Mouse (Mus musculus): ENCODE measurements around the gene Tmem115. TPM values are rescaled to one million over a fixed set of nuclear protein-coding genes. Genes with fewer than 3 reads are reported as not detected.

The Tmem115 gene
- total RNA-seq, 2 experiments from 2014 or later = 16.3 to 17.1 TPM

Other genes starting within 250 kb of the Tmem115 start
- gene Mapkapk3, start 244.1 kb upstream of the Tmem115 start, total RNA-seq (2021) = 10 to 100 TPM; 33.6 to 34.8 TPM
- gene Cish, start 237.9 kb upstream of the Tmem115 start, total RNA-seq (2021) = 1 to 10 TPM; 6.0 to 6.6 TPM
- 10 to 100 TPM; 11.8 to 13.3 TPM for gene Hemk1, start 195.6 kb upstream of the Tmem115 start, total RNA-seq (2021)
- 10 to 100 TPM; 31.8 to 32.2 TPM for gene 6430571L13Rik, start 193.3 kb upstream of the Tmem115 start, total RNA-seq (2021)
- under 1 TPM; 0.52 to 0.94 TPM for gene Cacna2d2, start 134.3 kb upstream of the Tmem115 start, total RNA-seq (2021)
- gene Cyb561d2, start 8.2 kb downstream of the Tmem115 start, total RNA-seq (2021) = 1 to 10 TPM; 3.0 to 4.1 TPM
- gene Nprl2, start 8.3 kb downstream of the Tmem115 start, total RNA-seq (2021) = 10 to 100 TPM; 10.7 to 13.7 TPM
- gene Zmynd10, start 13.4 kb downstream of the Tmem115 start, total RNA-seq (2021) = under 1 TPM; 0.40 to 0.68 TPM
- 10 to 100 TPM; 11.9 to 13.6 TPM for gene Rassf1, start 17.6 kb downstream of the Tmem115 start, total RNA-seq (2021)
- 10 to 100 TPM; 38.7 to 40.9 TPM for gene Tusc2, start 29.3 kb downstream of the Tmem115 start, total RNA-seq (2021)
- 10 to 100 TPM; 14.0 to 25.3 TPM for gene Hyal2, start 34.0 kb downstream of the Tmem115 start, total RNA-seq (2021)
- gene Hyal1, start 43.0 kb downstream of the Tmem115 start, total RNA-seq (2021) = 1 to 10 TPM; 1.4 to 1.5 TPM
- 10 to 100 TPM; 14.0 to 15.3 TPM for gene Naa80, start 44.9 kb downstream of the Tmem115 start, total RNA-seq (2021)
- gene Hyal3, start 46.9 kb downstream of the Tmem115 start, total RNA-seq (2021) = under 1 TPM; 0.19 to 0.23 TPM
- 10 to 100 TPM; 44.6 to 49.7 TPM for gene Ifrd2, start 53.7 kb downstream of the Tmem115 start, total RNA-seq (2021)
- 10 to 100 TPM; 11.0 to 11.4 TPM for gene Sema3b, start 75.3 kb downstream of the Tmem115 start, total RNA-seq (2021)
- gene Gnai2, start 101.4 kb downstream of the Tmem115 start, total RNA-seq (2021) = 10 to 100 TPM; 59.3 to 75.5 TPM
- gene Slc38a3, start 135.6 kb downstream of the Tmem115 start, total RNA-seq (2021) = 10 to 100 TPM; 57.7 to 62.0 TPM
- not detected for gene Gnat1, start 145.8 kb downstream of the Tmem115 start, total RNA-seq (2021)
- 1 to 10 TPM; 6.2 to 6.8 TPM for gene Sema3f, start 176.5 kb downstream of the Tmem115 start, total RNA-seq (2021)
- gene Rbm5, start 237.1 kb downstream of the Tmem115 start, total RNA-seq (2021) = 10 to 100 TPM; 34.3 to 40.5 TPM

All from gastrocnemius, adult 18-20 months (tissue).